Mouse (Mus musculus): ENCODE results near the gene Arnt2. TPM values are rescaled to one million over a fixed set of nuclear protein-coding genes. Genes with fewer than 3 reads are reported as not detected.

Gene Arnt2
- polyA plus RNA-seq, 1 experiment, result 15.3 TPM

GRCm38 (mm10) chr7:84349976-84350375 lies 60.0 kb downstream of the Arnt2 start:
- Histone ChIP-seq H3K27ac (ENCODE audit: insufficient read depth, low read depth, low read length) (no peak overlapping the region), H3K4me1 (ENCODE audit: control insufficient read depth, insufficient read depth, low read length) (0 out of 2 replicates have a peak, but pooled peaks cover under 1% of the 10 kb centered on the region), H3K27me3 (replicated peaks; ENCODE audit: control insufficient read depth, insufficient read depth, low read length) (no peaks in the 10 kb centered on the region), H3K36me3 (ENCODE audit: control insufficient read depth, insufficient read depth, low read length) (no peaks in the 10 kb centered on the region), H3K4me3 (ENCODE audit: insufficient read depth, low read depth, low read length) (no peak overlapping the region)
- no peak for DNase-seq
- TF ChIP-seq CTCF (conservative IDR thresholded peaks at IDR 0.05; ENCODE audit: insufficient read depth, insufficient read length, low read depth, low read length) (no peak), POLR2A (IDR thresholded peaks at IDR 0.05; ENCODE audit: low read depth, low read length) (no peak)
- 89% methylated on average over 2 of the region's 2 CpGs for WGBS

DNA sequence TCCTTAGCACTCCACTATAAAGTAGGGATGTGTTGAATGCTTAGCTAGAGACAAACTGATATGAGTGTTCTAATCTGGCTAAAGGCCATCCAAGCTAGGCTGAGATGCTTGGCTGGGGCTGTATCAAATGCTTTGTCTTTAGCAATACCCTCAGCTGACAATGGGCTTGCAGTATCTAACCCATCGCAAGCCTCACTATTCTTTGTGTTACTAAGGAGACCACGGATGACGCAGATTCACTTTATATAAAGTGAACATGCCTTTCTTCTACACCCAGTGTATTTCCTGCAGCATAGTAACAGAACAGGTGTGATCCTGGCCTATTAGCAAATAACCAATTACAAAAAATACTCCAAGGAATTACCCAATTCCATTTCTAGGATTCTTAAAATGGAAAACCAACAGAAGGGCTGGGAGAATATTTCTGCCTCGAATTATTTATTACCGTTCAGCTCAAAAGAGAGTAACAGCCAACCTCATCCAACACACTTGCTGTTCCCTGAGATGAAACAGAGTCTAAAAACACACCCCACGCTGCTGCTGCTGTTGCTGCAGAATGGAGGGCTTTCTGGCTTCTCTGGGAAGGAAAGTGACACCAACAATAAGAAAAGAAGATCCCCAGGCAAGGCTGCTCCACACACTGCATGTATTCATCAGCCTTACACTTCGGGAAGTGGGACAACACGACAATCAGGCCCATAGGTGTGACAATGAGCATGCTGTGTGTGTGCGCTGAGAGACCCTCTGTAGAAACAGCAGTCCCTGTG lies 61.6 kb downstream of the Arnt2 start:
- Histone ChIP-seq H3K27ac (ENCODE audit: insufficient read depth, low read depth, low read length) (no peak overlapping the region), H3K36me3 (ENCODE audit: control insufficient read depth, insufficient read depth, low read length) (no peaks in the 10 kb centered on the region), H3K4me3 (ENCODE audit: insufficient read depth, low read depth, low read length) (no peak overlapping the region), H3K4me1 (ENCODE audit: control insufficient read depth, insufficient read depth, low read length) (no peaks in the 10 kb centered on the region), H3K27me3 (replicated peaks; ENCODE audit: control insufficient read depth, insufficient read depth, low read length) (no peaks in the 10 kb centered on the region)
- TF ChIP-seq CTCF (conservative IDR thresholded peaks at IDR 0.05; ENCODE audit: insufficient read depth, insufficient read length, low read depth, low read length), result no peak
- no peak for TF ChIP-seq POLR2A (IDR thresholded peaks at IDR 0.05; ENCODE audit: low read depth, low read length)
- 91% methylated on average over 9 of the region's 9 CpGs for WGBS
- no peak for DNase-seq

- TF ChIP-seq POLR2A (IDR thresholded peaks at IDR 0.05; ENCODE audit: low read depth, low read length), result no peak
- TF ChIP-seq CTCF (conservative IDR thresholded peaks at IDR 0.05; ENCODE audit: insufficient read depth, insufficient read length, low read depth, low read length), result 0 out of 2 replicates have a peak, but pooled peaks have one; percentile 3
- 96% methylated on average over 3 of the region's 3 CpGs for WGBS
- DNase-seq, result no peak
These were observed 66.8 kb downstream of the Arnt2 start for GRCm38 (mm10) chr7:84343160-84343559.

GRCm38 (mm10) chr7:84341001-84341400 lies 69.0 kb downstream of the Arnt2 start:
- DNase-seq, result no peak
- Histone ChIP-seq H3K4me1 (ENCODE audit: control insufficient read depth, insufficient read depth, low read length) (no peaks in the 10 kb centered on the region), H3K4me3 (ENCODE audit: insufficient read depth, low read depth, low read length) (no peak overlapping the region), H3K36me3 (ENCODE audit: control insufficient read depth, insufficient read depth, low read length) (no peaks in the 10 kb centered on the region; the same call in 1 of the 2 replicates), H3K27me3 (replicated peaks; ENCODE audit: control insufficient read depth, insufficient read depth, low read length) (no peaks in the 10 kb centered on the region), H3K27ac (ENCODE audit: insufficient read depth, low read depth, low read length) (no peak overlapping the region)
- TF ChIP-seq CTCF (conservative IDR thresholded peaks at IDR 0.05; ENCODE audit: insufficient read depth, insufficient read length, low read depth, low read length) (no peak), POLR2A (IDR thresholded peaks at IDR 0.05; ENCODE audit: low read depth, low read length) (no peak)
- WGBS, result 68% methylated on average over 1 of the region's 1 CpGs

More at GRCm38 (mm10) chr7:84343160-84343559, 66.8 kb downstream of the Arnt2 start:
- Histone ChIP-seq H3K4me1 (ENCODE audit: control insufficient read depth, insufficient read depth, low read length) (no peaks in the 10 kb centered on the region), H3K27me3 (replicated peaks; ENCODE audit: control insufficient read depth, insufficient read depth, low read length) (no peaks in the 10 kb centered on the region), H3K36me3 (ENCODE audit: control insufficient read depth, insufficient read depth, low read length) (no peaks in the 10 kb centered on the region; the same call in 1 of the 2 replicates), H3K27ac (ENCODE audit: insufficient read depth, low read depth, low read length) (no peak overlapping the region), H3K4me3 (ENCODE audit: insufficient read depth, low read depth, low read length) (no peak overlapping the region)

DNA sequence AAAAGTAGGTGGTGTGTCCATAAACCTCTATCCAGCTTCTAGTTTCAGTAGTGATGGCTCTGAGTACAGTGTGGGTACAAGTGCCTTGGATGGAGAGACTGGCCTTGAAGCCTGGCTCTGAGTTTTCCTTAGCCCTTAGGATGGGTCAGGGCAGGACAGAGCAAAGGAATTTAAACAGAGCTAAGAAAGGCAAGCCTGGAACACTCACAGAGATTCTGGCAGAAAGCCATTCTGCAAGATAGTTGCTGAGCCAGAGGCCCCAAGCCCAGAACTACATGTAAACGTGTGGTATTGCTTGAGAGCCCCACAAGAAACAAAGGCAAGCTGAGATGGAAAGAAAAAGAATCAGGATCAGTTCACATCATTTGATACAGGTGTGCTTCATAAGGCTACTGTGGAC lies 70.8 kb downstream of the Arnt2 start:
- no peaks in the 10 kb centered on the region; the same call in 1 of the 2 replicates for H3K36me3 ChIP-seq (ENCODE audit: control insufficient read depth, insufficient read depth, low read length)
- no peak overlapping the region for H3K27ac ChIP-seq (ENCODE audit: insufficient read depth, low read depth, low read length)
- no peaks in the 10 kb centered on the region for H3K27me3 ChIP-seq (replicated peaks; ENCODE audit: control insufficient read depth, insufficient read depth, low read length)
- TF ChIP-seq CTCF (conservative IDR thresholded peaks at IDR 0.05; ENCODE audit: insufficient read depth, insufficient read length, low read depth, low read length) (no peak), POLR2A (IDR thresholded peaks at IDR 0.05; ENCODE audit: low read depth, low read length) (no peak)
- WGBS, result 45% methylated on average over 1 of the region's 1 CpGs
- no peaks in the 10 kb centered on the region for H3K4me1 ChIP-seq (ENCODE audit: control insufficient read depth, insufficient read depth, low read length)
- DNase-seq, result no peak
- H3K4me3 ChIP-seq (ENCODE audit: insufficient read depth, low read depth, low read length), result no peak overlapping the region

GRCm38 (mm10) chr7:84337768-84338167 lies 72.2 kb downstream of the Arnt2 start:
- Histone ChIP-seq H3K4me1 (ENCODE audit: control insufficient read depth, insufficient read depth, low read length) (peaks cover 1% of the 10 kb centered on the region; the same call in 1 of the 2 replicates), H3K27ac (ENCODE audit: insufficient read depth, low read depth, low read length) (no peak overlapping the region), H3K27me3 (replicated peaks; ENCODE audit: control insufficient read depth, insufficient read depth, low read length) (no peaks in the 10 kb centered on the region), H3K4me3 (ENCODE audit: insufficient read depth, low read depth, low read length) (no peak overlapping the region), H3K36me3 (ENCODE audit: control insufficient read depth, insufficient read depth, low read length) (no peaks in the 10 kb centered on the region)
- 89% methylated on average over 4 of the region's 4 CpGs for WGBS
- no peak for TF ChIP-seq CTCF (conservative IDR thresholded peaks at IDR 0.05; ENCODE audit: insufficient read depth, insufficient read length, low read depth, low read length)
- no peak for TF ChIP-seq POLR2A (IDR thresholded peaks at IDR 0.05; ENCODE audit: low read depth, low read length)
- no peak for DNase-seq

- H3K4me3 ChIP-seq (ENCODE audit: insufficient read depth, low read depth, low read length), result no peak overlapping the region
- WGBS, result 72% methylated on average over 4 of the region's 4 CpGs
- peaks cover 8% of the 10 kb centered on the region for H3K4me1 ChIP-seq (ENCODE audit: control insufficient read depth, insufficient read depth, low read length)
- TF ChIP-seq POLR2A (IDR thresholded peaks at IDR 0.05; ENCODE audit: low read depth, low read length), result no peak
- TF ChIP-seq CTCF (conservative IDR thresholded peaks at IDR 0.05; ENCODE audit: insufficient read depth, insufficient read length, low read depth, low read length), result no peak
- no peak overlapping the region for H3K27ac ChIP-seq (ENCODE audit: insufficient read depth, low read depth, low read length)
- DNase-seq, result peak; percentile 52
- H3K36me3 ChIP-seq (ENCODE audit: control insufficient read depth, insufficient read depth, low read length), result no peaks in the 10 kb centered on the region
- H3K27me3 ChIP-seq (replicated peaks; ENCODE audit: control insufficient read depth, insufficient read depth, low read length), result no peaks in the 10 kb centered on the region
These were observed 73.1 kb downstream of the Arnt2 start for GRCm38 (mm10) chr7:84336907-84337306.
